Mouse (Mus musculus) frontal cortex, postnatal 10 days (tissue): Measurements from ENCODE around the gene Olfr1101.

Experiments
- DNase-seq, 2 experiments: peaks; one replicate each; pipeline ENCODE4 v3.0.0; 2022; ENCODE audit warnings: low spot score in 2 of 2, mixed read lengths in 1 of 2

Gene Olfr1101

GRCm38 (mm10) chr2:86991121-86991520 lies at the start of gene Olfr1101:
Gene Olfr1101 (minus strand): TSS chr2:86991221.
- no peak for DNase-seq

GRCm38 (mm10) chr2:87036431-87036830 lies 45.4 kb upstream of the Olfr1101 start, which contains the start of gene Olfr1105:
Gene Olfr1105 (minus strand): TSS chr2:87036531.
- no peak for DNase-seq

GRCm38 (mm10) chr2:87026980-87027379 lies 36.0 kb upstream of the Olfr1101 start, which contains the start of gene Olfr1104:
Gene Olfr1104 (minus strand): TSS chr2:87027080.
- DNase-seq, result no peak

GRCm38 (mm10) chr2:86998098-86998497 lies 7.1 kb upstream of the Olfr1101 start, which contains the start of gene Olfr1102:
Gene Olfr1102 (plus strand): TSS chr2:86998398.
- DNase-seq, result no peak

- no peak for DNase-seq
These were observed 11.2 kb downstream of the Olfr1101 start, which contains the start of gene Olfr1100 for GRCm38 (mm10) chr2:86979854-86980253. Gene Olfr1100 (minus strand): TSS chr2:86979954.

GRCm38 (mm10) chr2:86960593-86960992 lies 30.4 kb downstream of the Olfr1101 start, which contains the start of gene Olfr1099:
Gene Olfr1099 (minus strand): TSS chr2:86960693.
- DNase-seq, result no peak
